Mouse (Mus musculus) frontal cortex, adult 2 months (tissue): ENCODE measurements around the gene Sh3rf3. TPM values are rescaled to one million over a fixed set of nuclear protein-coding genes. Genes with fewer than 3 reads are reported as not detected.

ENCODE experiments used
- DNase-seq, 2 experiments: peaks; one replicate each; pipeline ENCODE4 v3.0.0; 2022; ENCODE audit warnings: low spot score in 1 of 2; ENCODE audit errors: extremely low spot score in 1 of 2
- polyA plus RNA-seq: library from polyadenylated mRNA; depleted of rRNA; stranded (reverse); fragments of >200 nt; gene quantifications from 2 replicates; pipeline ENCODE4 v1.2.3, GENCODE M21; 2012

The Sh3rf3 gene
- polyA plus RNA-seq, 1 experiment = 17.7 TPM

GRCm38 (mm10) chr10:58974138-58974537 lies 161.0 kb downstream of the Sh3rf3 start:
- no peak for DNase-seq

GRCm38 (mm10) chr10:58979320-58979959 lies 166.3 kb downstream of the Sh3rf3 start:
- DNase-seq = no peak

- no peak for DNase-seq
Observed at GRCm38 (mm10) chr10:58981674-58982329, 168.6 kb downstream of the Sh3rf3 start.

GRCm38 (mm10) chr10:58982546-58983154 lies 169.5 kb downstream of the Sh3rf3 start:
- DNase-seq = no peak

- no peak for DNase-seq
Observed at GRCm38 (mm10) chr10:58991611-58992010, 178.5 kb downstream of the Sh3rf3 start.

GRCm38 (mm10) chr10:58994726-58995125 lies 181.6 kb downstream of the Sh3rf3 start:
- no peak for DNase-seq

- DNase-seq = no peak
Observed at GRCm38 (mm10) chr10:58995132-58995531, 182.0 kb downstream of the Sh3rf3 start.

DNA sequence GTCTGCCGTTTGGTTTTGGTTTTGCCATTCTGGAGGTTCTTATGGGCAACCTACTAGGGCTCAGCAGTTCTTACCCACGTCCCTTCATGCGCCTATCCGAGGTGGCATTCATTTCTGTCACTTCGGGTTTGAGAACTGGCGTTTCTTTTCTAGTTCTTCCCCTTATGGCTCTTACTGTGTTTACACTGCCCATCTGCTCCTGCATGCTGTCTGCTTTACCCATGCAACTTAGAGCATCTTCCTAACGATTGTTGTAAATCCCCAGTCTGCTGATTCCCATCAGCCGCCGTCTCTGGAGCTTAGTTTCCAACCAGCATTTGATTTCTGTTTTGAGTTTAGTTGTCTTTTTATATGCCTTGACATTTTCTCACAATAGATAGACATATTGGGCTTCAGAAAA lies 189.2 kb downstream of the Sh3rf3 start:
- DNase-seq = no peak

GRCm38 (mm10) chr10:59011415-59011814 lies 198.3 kb downstream of the Sh3rf3 start:
- peak in 1 of 2 experiments; percentile 43 for DNase-seq

DNA sequence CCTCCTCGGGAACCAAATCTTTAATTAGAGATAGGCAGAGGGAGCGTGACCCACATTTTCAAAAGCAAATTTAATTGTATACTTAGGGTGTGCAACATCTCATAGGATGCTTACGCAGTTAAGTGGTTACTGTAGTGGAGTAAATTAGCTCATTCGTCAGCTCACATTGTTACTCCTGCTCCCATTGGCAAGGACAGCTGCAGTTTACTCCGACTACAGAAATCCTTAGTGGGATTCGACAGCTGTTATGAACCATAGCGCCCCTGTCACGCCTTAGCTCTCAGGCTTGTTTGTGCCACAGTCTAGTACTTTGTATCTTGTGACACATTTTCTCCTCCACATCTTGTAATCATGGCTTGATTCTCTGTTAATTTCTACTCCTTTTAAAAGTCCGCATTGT lies 200.5 kb downstream of the Sh3rf3 start:
- DNase-seq = no peak

- DNase-seq = no peak
Observed at GRCm38 (mm10) chr10:59019302-59019973, 206.3 kb downstream of the Sh3rf3 start.

- no peak for DNase-seq
Observed at GRCm38 (mm10) chr10:59050434-59050833, 237.3 kb downstream of the Sh3rf3 start.

- DNase-seq = no peak
Observed at GRCm38 (mm10) chr10:59056294-59056693, 243.1 kb downstream of the Sh3rf3 start.

DNA sequence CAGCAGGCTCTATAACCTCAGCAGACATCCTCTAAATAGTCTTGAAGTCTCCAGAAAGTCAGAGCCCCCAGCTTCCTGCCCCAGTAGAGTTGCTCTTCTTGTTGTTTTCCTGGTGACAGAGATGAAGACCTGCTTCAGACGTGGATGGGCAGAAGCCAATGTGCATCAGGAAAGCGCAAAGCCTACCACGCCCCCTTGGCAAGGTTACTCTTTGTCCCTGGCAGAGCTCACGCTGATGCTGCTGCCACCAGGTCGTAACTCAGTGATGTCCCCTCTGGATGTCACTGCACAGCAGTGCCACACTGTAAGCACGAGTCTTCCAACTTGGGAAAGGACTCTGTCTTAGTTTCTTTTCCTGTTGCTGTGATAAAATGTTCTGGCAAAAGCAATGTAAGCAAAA lies 253.6 kb downstream of the Sh3rf3 start:
- no peak for DNase-seq

DNA sequence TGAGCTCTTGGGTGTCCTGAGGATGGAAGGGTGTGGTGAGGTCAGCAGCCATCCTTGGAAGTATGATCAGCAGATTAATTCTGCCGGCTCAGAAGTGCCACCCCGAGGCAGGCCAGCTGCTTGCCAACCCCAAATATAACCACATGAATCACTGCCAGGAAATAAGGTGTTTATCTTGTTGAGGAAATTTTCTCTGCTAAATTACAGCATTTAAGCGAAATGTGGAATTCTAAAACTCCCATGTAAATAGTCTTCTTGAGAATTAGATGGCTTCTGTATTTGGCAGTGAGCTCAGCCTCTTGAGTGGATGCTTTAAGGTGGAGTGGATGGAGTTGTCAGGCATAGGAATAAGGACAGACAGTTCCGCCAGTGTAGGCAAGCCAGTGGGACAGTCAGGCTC lies 259.7 kb downstream of the Sh3rf3 start:
- peak in 1 of 2 experiments; percentile 58 for DNase-seq

GRCm38 (mm10) chr10:59076681-59077080 lies 263.5 kb downstream of the Sh3rf3 start:
- DNase-seq = no peak

DNA sequence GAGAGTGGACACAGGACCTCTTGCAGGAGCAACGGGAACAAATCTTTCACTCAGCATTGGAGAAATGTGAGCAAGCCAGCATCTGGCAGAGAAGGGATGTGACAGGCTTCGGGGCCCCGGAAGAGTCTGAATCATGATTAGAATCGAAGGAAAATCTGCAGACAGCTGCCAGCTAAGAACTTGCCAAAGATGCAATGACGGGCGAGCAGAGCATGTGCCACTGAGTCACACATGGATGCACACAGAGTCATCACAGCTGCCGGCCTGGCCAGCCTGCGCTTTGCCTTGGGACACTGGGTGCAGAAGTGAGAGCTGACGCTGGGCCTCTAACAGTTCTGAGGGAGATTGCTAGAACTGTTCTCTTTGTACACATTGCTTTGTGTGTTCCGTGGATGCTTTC lies 264.8 kb downstream of the Sh3rf3 start:
- peak in 1 of 2 experiments; percentile 67 for DNase-seq

GRCm38 (mm10) chr10:59085604-59086003 lies 272.4 kb downstream of the Sh3rf3 start:
- no peak for DNase-seq

GRCm38 (mm10) chr10:59086578-59086977 lies 273.4 kb downstream of the Sh3rf3 start:
- no peak for DNase-seq

DNA sequence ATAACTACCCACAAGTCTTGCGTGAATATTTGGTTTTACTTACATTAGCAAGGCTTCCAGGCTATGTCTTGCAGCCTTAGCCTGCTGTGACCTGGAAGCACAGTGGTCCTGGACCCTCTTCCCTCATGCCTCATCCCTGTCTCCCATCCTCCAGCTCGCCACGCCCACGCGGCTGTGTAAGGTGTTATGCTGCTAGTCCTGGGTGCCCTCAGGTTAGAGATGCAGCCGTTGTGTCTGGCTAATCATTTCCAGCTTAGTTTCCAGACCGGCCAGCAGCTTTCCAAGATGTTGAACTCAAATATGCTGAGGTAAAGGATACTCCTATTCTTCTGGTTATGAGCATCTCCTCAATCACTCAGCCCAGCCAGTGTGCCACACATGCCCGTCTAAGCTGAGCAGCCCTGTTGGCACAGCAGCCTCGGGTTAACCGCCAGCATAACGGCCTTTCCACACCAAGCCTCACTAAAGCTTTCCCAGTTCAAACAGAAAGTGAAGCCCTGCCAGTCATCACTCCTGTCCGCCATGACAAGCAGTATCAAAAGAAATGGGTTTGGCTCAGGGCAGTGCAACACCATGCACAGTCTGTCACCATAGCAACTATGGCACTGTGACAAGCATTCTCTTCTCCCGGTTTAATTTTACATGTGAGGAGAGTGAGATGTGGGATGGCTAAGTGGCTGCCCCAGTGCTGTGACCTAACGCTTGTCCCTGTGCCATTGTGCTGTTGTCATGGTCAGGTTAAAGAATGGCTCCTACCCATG lies 276.9 kb downstream of the Sh3rf3 start:
- DNase-seq = peak in 1 of 2 experiments; percentile 71

DNA sequence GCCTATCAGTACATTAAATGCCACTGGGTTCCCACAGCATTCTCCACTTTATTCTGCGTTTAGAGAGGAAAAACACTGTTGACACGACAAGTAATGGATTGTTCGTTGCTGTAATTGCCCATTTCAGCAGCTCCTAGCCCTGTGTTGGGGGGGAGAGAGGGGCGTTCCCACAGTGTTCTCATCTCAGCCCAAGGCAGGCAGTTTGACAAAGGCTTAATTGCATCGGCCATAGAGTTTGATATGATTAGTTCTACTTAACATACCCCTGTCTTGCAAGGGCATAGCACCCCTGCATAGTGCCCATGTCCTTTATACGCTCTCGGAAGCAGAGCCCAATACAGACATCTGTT lies 277.4 kb downstream of the Sh3rf3 start:
- DNase-seq = no peak
